Mouse (Mus musculus) neural tube, embryonic 11.5 days (tissue): ENCODE results near the gene Npnt. TPM values are rescaled to one million over a fixed set of nuclear protein-coding genes. Genes with fewer than 3 reads are reported as not detected.

Experiments used
- polyA plus RNA-seq: library from polyadenylated mRNA; unstranded; fragments of >200 nt; fragmentation: Nextera tagmentation; extraction: Ambion mirVana; gene quantifications from 2 replicates; pipeline ENCODE4 v1.2.1, GENCODE M21; 2014

Gene Npnt
- polyA plus RNA-seq, 1 experiment from 2014 or later: 8.6 TPM

Other genes starting within 250 kb of the Npnt start
- 23.8 and 24.1 TPM in 2 replicates for gene Ints12, start 141.5 kb upstream of the Npnt start, polyA plus RNA-seq
- 9.7 and 11.0 TPM in 2 replicates for gene Gstcd, start 141.7 kb upstream of the Npnt start, polyA plus RNA-seq